Mouse (Mus musculus) spleen, adult 2 months (tissue): ENCODE measurements around the gene Ccdc183.

ENCODE experiments used
- CTCF ChIP-seq: fragments of 200-500 bp; IDR thresholded peaks from 2 replicates; pipeline ENCODE4 v1.5.1; 2011; ENCODE audit warnings: mild to moderate bottlenecking, inconsistent platforms; ENCODE audit not compliant: insufficient read depth, insufficient read length, insufficient replicate concordance; ENCODE audit errors: extremely low read depth
- POLR2A ChIP-seq: fragments of 200-500 bp; IDR thresholded peaks from 2 replicates; pipeline ENCODE4 v1.6.1; 2011; ENCODE audit warnings: low read depth, low read length, inconsistent platforms

DNA sequence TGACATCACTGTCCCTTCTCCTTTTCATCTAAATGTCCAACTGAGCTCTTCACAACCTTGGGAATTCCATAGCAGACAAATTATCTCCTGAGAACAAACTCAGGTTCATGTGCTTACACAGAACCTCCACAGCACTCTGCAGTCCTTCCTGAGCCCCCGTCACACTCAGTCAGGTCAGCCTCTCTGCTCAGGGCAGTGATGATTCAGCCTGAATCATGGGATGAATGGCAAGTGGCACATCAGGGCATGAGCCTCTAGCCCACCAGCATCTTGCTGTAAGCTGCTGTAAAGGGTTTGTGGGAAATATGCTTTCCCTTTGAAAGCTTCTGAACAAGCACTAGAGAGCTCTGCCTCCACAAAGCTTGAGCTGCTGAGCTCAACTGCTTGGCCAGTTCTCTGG is 18.7 kb downstream of the Ccdc183 start:
- TF ChIP-seq CTCF = no peak
- TF ChIP-seq POLR2A = no peak
